Mouse (Mus musculus) E14TG2a.4 (cell line): Measurements from ENCODE around the gene Stmnd1.

Source experiments
- CTCF ChIP-seq: conservative IDR thresholded peaks from 2 replicates; pipeline ENCODE4 v1.5.1; 2014; ENCODE audit warnings: low read length
- NANOG ChIP-seq: IDR thresholded peaks from 2 replicates; pipeline ENCODE4 v1.6.1; 2014; ENCODE audit warnings: borderline replicate concordance, low read length, mixed read lengths
- POU5F1 ChIP-seq: IDR thresholded peaks from 2 replicates; pipeline ENCODE4 v1.6.1; 2014; ENCODE audit warnings: low read length, borderline replicate concordance

- TF ChIP-seq CTCF (no peak), POU5F1 (no peak), NANOG (no peak)
These were observed 5.7 kb upstream of the Stmnd1 start for GRCm38 (mm10) chr13:46267783-46268182.
